Mouse (Mus musculus) lung, postnatal 0 days (tissue): ENCODE data around the gene Dnajc5.

Source experiments
- CTCF ChIP-seq: IDR thresholded peaks from 2 replicates; pipeline ENCODE4 v1.5.1; 2016; ENCODE audit warnings: antibody characterized with exemption, mild to moderate bottlenecking
- EP300 ChIP-seq: IDR thresholded peaks from 2 replicates; pipeline ENCODE4 v1.6.1; 2016; ENCODE audit warnings: antibody characterized with exemption, mild to moderate bottlenecking, control low read depth

GRCm38 (mm10) chr2:181593042-181593421 lies 72.7 kb downstream of the Dnajc5 start:
- no peak for TF ChIP-seq CTCF
- no peak for TF ChIP-seq EP300
